Mouse (Mus musculus): ENCODE measurements around the gene Fbxw5. TPM values are rescaled to one million over a fixed set of nuclear protein-coding genes. Genes with fewer than 3 reads are reported as not detected.
A peak's percentile ranks its signal among the peaks of the same experiment; 100 is the strongest.

The Fbxw5 gene
- total and polyA plus RNA-seq, 3 experiments = 34.3 to 40.4 (median 37.4) TPM

- TF ChIP-seq MYC (IDR thresholded peaks at IDR 0.05; ENCODE audit: low read depth, low read length) = peak; percentile 72; the same call in 1 of the 2 replicates
- no peak for TF ChIP-seq ZKSCAN1 (IDR thresholded peaks at IDR 0.05; ENCODE audit: borderline replicate concordance, low read depth, low read length)
- no peak for TF ChIP-seq ZNF384 (IDR thresholded peaks at IDR 0.05; ENCODE audit: low read depth, low read length)
- TF ChIP-seq SMC3 (IDR thresholded peaks at IDR 0.05; ENCODE audit: low read depth, low read length) = no peak
- no peak for TF ChIP-seq PAX5 (IDR thresholded peaks at IDR 0.05; ENCODE audit: low read length)
- no peak for TF ChIP-seq MAFK (IDR thresholded peaks at IDR 0.05; ENCODE audit: insufficient replicate concordance, low read length)
- TF ChIP-seq ETS1 (conservative IDR thresholded peaks at IDR 0.05; ENCODE audit: low read depth, low read length) = no peak
- TF ChIP-seq KAT2A (IDR thresholded peaks at IDR 0.05; ENCODE audit: insufficient replicate concordance, low read length) = no peak
- TF ChIP-seq EP300 (IDR thresholded peaks at IDR 0.05; ENCODE audit: low read length) = no peak
- TF ChIP-seq CHD2 (IDR thresholded peaks at IDR 0.05; ENCODE audit: low read length) = peak; percentile 48; the same call in 1 of the 2 replicates
- TF ChIP-seq MAZ (IDR thresholded peaks at IDR 0.05; ENCODE audit: low read depth, low read length) = peak; percentile 86; the same call in 1 of the 2 replicates
- peak; percentile 74 for TF ChIP-seq POLR2A (IDR thresholded peaks at IDR 0.05; ENCODE audit: low read depth, low read length)
- TF ChIP-seq HCFC1 (IDR thresholded peaks at IDR 0.05; ENCODE audit: low read depth, low read length) = no peak
- TF ChIP-seq NRF1 (IDR thresholded peaks at IDR 0.05; ENCODE audit: low read depth, low read length) = no peak
- TF ChIP-seq ZC3H11A (IDR thresholded peaks at IDR 0.05; ENCODE audit: low read depth, low read length) = no peak
- TF ChIP-seq TCF12 (IDR thresholded peaks at IDR 0.05; ENCODE audit: low read depth, low read length) = peak; percentile 84
- TF ChIP-seq NELFE (IDR thresholded peaks at IDR 0.05; ENCODE audit: low read depth, low read length) = no peak; the same call in none of the 2 replicates
- TF ChIP-seq E2F4 (IDR thresholded peaks at IDR 0.05; ENCODE audit: insufficient replicate concordance, low read depth, low read length) = no peak
Measured at GRCm38 (mm10) chr2:25465816-25466635, 34.5 kb upstream of the Fbxw5 start (continued).

- Histone ChIP-seq H3K4me1 (ENCODE audit: control insufficient read depth in 1 of 2, insufficient read depth in 2 of 2) (peaks cover 27 to 59% of the 10 kb centered on the region in 2 experiments), H3K79me2 (replicated peaks; ENCODE audit: control insufficient read depth, extremely low read depth, insufficient read depth, poor library complexity, severe bottlenecking) (no peaks in the 10 kb centered on the region), H3K36me3 (replicated peaks in 1 of 2; ENCODE audit: control insufficient read depth in 1 of 2, insufficient read depth in 1 of 2, low read length in 1 of 2) (no peaks in the 10 kb centered on the region), H3K9ac (ENCODE audit: insufficient read depth, low read depth) (no peak overlapping the region), H3K4me3 (replicated peaks in 1 of 3; ENCODE audit: low read depth in 2 of 3, low read length in 2 of 3, poor library complexity in 1 of 3) (no peak overlapping the region), H3K4me2 (ENCODE audit: insufficient read depth, low read depth, poor library complexity, severe bottlenecking) (no peak overlapping the region), H3K9me3 (replicated peaks; ENCODE audit: low read length) (no peaks in the 10 kb centered on the region), H3K27me3 (replicated peaks) (no peaks in the 10 kb centered on the region), H3K27ac (ENCODE audit: insufficient read depth, low read depth) (no peak overlapping the region)
- dilution Hi-C loops (cut with MboI; ENCODE audit: extremely low pct_ligation_motif_present, extremely low pct_unique_long_range_greater_than_20kb, low sequenced_read_pairs) (no loop called here), in situ Hi-C loops (cut with MboI; ENCODE audit: low pct_ligation_motif_present, low pct_unique_long_range_greater_than_20kb, low sequenced_read_pairs) (no loop called here)
- DNase-seq (ENCODE audit: extremely low read depth) = no peak
- TF ChIP-seq ZKSCAN1 (IDR thresholded peaks at IDR 0.05; ENCODE audit: borderline replicate concordance, low read depth, low read length) (no peak), E2F4 (IDR thresholded peaks at IDR 0.05; ENCODE audit: insufficient replicate concordance, low read depth, low read length) (no peak), POLR2A (IDR thresholded peaks at IDR 0.05; ENCODE audit: low read depth, low read length) (no peak), NRF1 (IDR thresholded peaks at IDR 0.05; ENCODE audit: low read depth, low read length) (no peak), SIN3A (IDR thresholded peaks at IDR 0.05; ENCODE audit: low read length) (no peak), PAX5 (IDR thresholded peaks at IDR 0.05; ENCODE audit: low read length) (no peak), MEF2A (IDR thresholded peaks at IDR 0.05; ENCODE audit: borderline replicate concordance, low read depth, low read length) (no peak), ZC3H11A (IDR thresholded peaks at IDR 0.05; ENCODE audit: low read depth, low read length) (no peak), JUND (conservative IDR thresholded peaks at IDR 0.05; ENCODE audit: low read depth, low read length) (no peak), HCFC1 (IDR thresholded peaks at IDR 0.05; ENCODE audit: low read depth, low read length) (no peak), UBTF (IDR thresholded peaks at IDR 0.05; ENCODE audit: low read depth, low read length) (no peak), ZMIZ1 (IDR thresholded peaks at IDR 0.05; ENCODE audit: low read depth, low read length) (no peak), CTCF (conservative IDR thresholded peaks at IDR 0.05 in 1 of 2, IDR thresholded peaks at IDR 0.05 in 1 of 2; ENCODE audit: low read depth in 2 of 2, low read length in 2 of 2) (no peak), ZNF384 (IDR thresholded peaks at IDR 0.05; ENCODE audit: low read depth, low read length) (no peak), NELFE (IDR thresholded peaks at IDR 0.05; ENCODE audit: low read depth, low read length) (no peak), MXI1 (IDR thresholded peaks at IDR 0.05; ENCODE audit: low read depth, low read length) (no peak)
Measured at GRCm38 (mm10) chr2:25467606-25468303, 32.8 kb upstream of the Fbxw5 start.

Data from CH12.LX (cell line).